13 mouse cellular contexts compared by ENCODE assay signal in the genomic region with DNA sequence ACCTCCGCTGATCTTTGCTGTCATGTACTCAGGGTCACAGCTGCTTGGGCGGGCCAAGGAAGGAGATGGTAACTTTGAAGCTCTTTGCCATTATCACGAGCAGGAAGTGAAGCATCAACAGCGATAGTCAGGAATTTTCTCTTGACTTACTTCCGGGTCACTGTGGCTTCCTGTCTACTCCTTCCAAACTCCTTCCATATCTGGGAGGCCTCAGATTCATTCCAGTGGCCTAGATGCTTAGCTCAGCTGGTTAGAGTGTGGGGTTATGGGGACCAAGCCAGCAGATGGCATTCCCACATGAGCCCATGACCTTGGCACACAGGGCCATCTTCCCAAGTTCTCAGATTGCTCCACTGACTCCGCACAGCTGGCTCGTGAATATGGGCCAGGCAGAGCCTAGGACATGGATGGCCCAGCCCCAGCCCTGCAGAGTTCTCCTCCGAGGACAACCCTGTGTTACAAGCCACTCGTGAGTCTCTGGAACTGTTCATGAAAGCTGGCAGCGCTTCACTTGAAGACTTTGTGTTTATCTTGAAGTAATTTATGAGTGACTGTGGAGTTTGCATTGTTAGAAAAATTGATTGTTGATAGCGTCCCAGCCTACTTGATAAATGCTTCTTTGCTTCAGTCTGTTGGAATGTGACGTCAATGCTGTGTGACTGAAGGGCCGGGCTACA.
DNase-seq lines count a peak whose midpoint lies in the region; ATAC-seq lines count a peak whose summit lies in the region.
"Had no signal": no experiment of that assay in that cellular context is flagged by ENCODE, and none has a peak within 500 bp of the region (broad histone marks: within the 10 kb centered on the region; RNA-seq: fewer than 3 reads in every experiment).

No protein-coding gene starts in this region.

- no peak overlapping the region for H3K9ac ChIP-seq in heart, embryonic 12.5 days
- H3K9ac ChIP-seq in hindbrain, embryonic 16.5 days (ENCODE audit: low read depth, low read length) = no peak overlapping the region
- H3K9ac ChIP-seq: forebrain, postnatal 0 days; liver, embryonic 13.5 days had no signal

- H3K4me2 ChIP-seq in heart, embryonic 12.5 days = no peak overlapping the region
- no peak overlapping the region for H3K4me2 ChIP-seq in hindbrain, embryonic 16.5 days (ENCODE audit: low read length)
- H3K4me2 ChIP-seq: liver, embryonic 13.5 days had no signal

- no peak for DNase-seq in heart, postnatal 36 days
- peak; percentile 33 for DNase-seq in adrenal gland, postnatal 14 days
- DNase-seq in heart, postnatal 14 days = peak; percentile 5 to 8
- DNase-seq in lung, postnatal 14 days = peak; percentile 58
- DNase-seq in left cerebral cortex, postnatal 14 days (ENCODE audit: low spot score in 2 of 2) = no peak
- DNase-seq: cerebellum, postnatal 36 days; forebrain, postnatal 0 days; liver, embryonic 13.5 days; thymus, postnatal 25 days had no signal

- H3K27me3 ChIP-seq in heart, embryonic 12.5 days (replicated peaks) = no peaks in the 10 kb centered on the region
- no peaks in the 10 kb centered on the region for H3K27me3 ChIP-seq in hindbrain, embryonic 16.5 days (replicated peaks; ENCODE audit: control insufficient read depth, insufficient read depth, low read length)
- H3K27me3 ChIP-seq: liver, embryonic 13.5 days had no signal

- H3K4me3 ChIP-seq in heart, embryonic 12.5 days = no peak overlapping the region
- no peak overlapping the region for H3K4me3 ChIP-seq in hindbrain, embryonic 16.5 days (ENCODE audit: low read length)
- H3K4me3 ChIP-seq: liver, embryonic 13.5 days had no signal

- no peaks in the 10 kb centered on the region for H3K36me3 ChIP-seq in heart, embryonic 12.5 days
- H3K36me3 ChIP-seq in hindbrain, embryonic 16.5 days (ENCODE audit: control insufficient read depth, insufficient read depth, low read length) = no peaks in the 10 kb centered on the region
- H3K36me3 ChIP-seq: liver, embryonic 13.5 days had no signal

- ATAC-seq in heart, embryonic 12.5 days (ENCODE audit: insufficient number of reproducible peaks, low FRiP score) = 0 out of 2 replicates have a peak, but pooled peaks have one; percentile 35
- ATAC-seq in CD4-positive, CD25-positive, alpha-beta regulatory T cell, adult 4 months = no peak
- no peak for ATAC-seq in hindbrain, embryonic 16.5 days
- ATAC-seq: forebrain, postnatal 0 days; midbrain, embryonic 16.5 days had no signal

- peaks cover 13% of the 10 kb centered on the region for H3K4me1 ChIP-seq in heart, embryonic 12.5 days (replicated peaks)
- H3K4me1 ChIP-seq in hindbrain, embryonic 16.5 days (ENCODE audit: control insufficient read depth, insufficient read depth, low read depth, low read length) = no peaks in the 10 kb centered on the region
- H3K4me1 ChIP-seq: liver, embryonic 13.5 days had no signal

- no peak overlapping the region for H3K27ac ChIP-seq in heart, embryonic 12.5 days (ENCODE audit: poor library complexity, severe bottlenecking)
- H3K27ac ChIP-seq in hindbrain, embryonic 16.5 days (ENCODE audit: low read depth, low read length) = no peak overlapping the region
- H3K27ac ChIP-seq: liver, embryonic 13.5 days had no signal

- WGBS in heart, embryonic 12.5 days = 53% methylated on average over 13 of the region's 13 CpGs
- 87% methylated on average over 13 of the region's 13 CpGs for WGBS in hindbrain, embryonic 16.5 days

- intact Hi-C loops in heart, postnatal 36 days (cut with DNase I) = no loop called here
- intact Hi-C loops in heart, postnatal 14 days (cut with DNase I) = no loop called here
- intact Hi-C loops in left cerebral cortex, postnatal 14 days (cut with DNase I) = no loop called here

- peaks cover 4% of the 10 kb centered on the region for H3K9me3 ChIP-seq in heart, embryonic 12.5 days (replicated peaks)
- no peaks in the 10 kb centered on the region for H3K9me3 ChIP-seq in hindbrain, embryonic 16.5 days (ENCODE audit: control insufficient read depth, low read length)
- H3K9me3 ChIP-seq: liver, embryonic 13.5 days had no signal

Comparison
In these comparisons a context has a peak if more than half of its experiments do, and no peak if none do; other contexts are left out.
1. DNase-seq: peak in adrenal gland, postnatal 14 days (single experiment), heart, postnatal 14 days (2 of 2) and lung, postnatal 14 days (single experiment); none in heart, postnatal 36 days (0 of 2) and left cerebral cortex, postnatal 14 days (0 of 2).